Mouse (Mus musculus) MEL (cell line): ENCODE measurements around the gene Tldc2.

Experiments used
- CTCF ChIP-seq, 3 experiments: IDR thresholded peaks in 2 of 3; conservative IDR thresholded peaks in 1 of 3; 2 replicates each; pipeline ENCODE4 v1.5.1; 2011 to 2012; ENCODE audit warnings: low read length in 3 of 3, low read depth in 2 of 3, mild to moderate bottlenecking in 2 of 3, improper control_type of control experiment in 1 of 3, inconsistent platforms in 1 of 3, mixed read lengths in 1 of 3, moderate library complexity in 1 of 3; ENCODE audit not compliant: control insufficient read depth in 1 of 3, insufficient read depth in 1 of 3, poor library complexity in 1 of 3, severe bottlenecking in 1 of 3
- MEF2A ChIP-seq: IDR thresholded peaks from 2 replicates; pipeline ENCODE4 v1.6.1; 2014; ENCODE audit warnings: low read depth, mild to moderate bottlenecking, inconsistent platforms, low read length, improper control_type of control experiment; ENCODE audit not compliant: poor library complexity, insufficient replicate concordance, severe bottlenecking; ENCODE audit errors: extremely low read depth
- POLR2A ChIP-seq, 2 experiments: IDR thresholded peaks; 2 replicates each; pipeline ENCODE4 v1.6.1; 2011 to 2012; ENCODE audit warnings: low read length in 2 of 2, mild to moderate bottlenecking in 2 of 2, control low read depth in 1 of 2, improper control_type of control experiment in 1 of 2, low read depth in 1 of 2, moderate library complexity in 1 of 2; ENCODE audit not compliant: control insufficient read depth in 1 of 2, insufficient read depth in 1 of 2, poor library complexity in 1 of 2
- RAD21 ChIP-seq: IDR thresholded peaks from 2 replicates; pipeline ENCODE4 v1.6.1; 2011; ENCODE audit warnings: mild to moderate bottlenecking, low read depth, low read length, improper control_type of control experiment
- SMC3 ChIP-seq: IDR thresholded peaks from 2 replicates; pipeline ENCODE4 v1.6.1; 2011; ENCODE audit warnings: low read depth, low read length, improper control_type of control experiment
- TBP ChIP-seq: IDR thresholded peaks from 2 replicates; pipeline ENCODE4 v1.8.0; 2011; ENCODE audit warnings: low read depth, low read length, improper control_type of control experiment

DNA sequence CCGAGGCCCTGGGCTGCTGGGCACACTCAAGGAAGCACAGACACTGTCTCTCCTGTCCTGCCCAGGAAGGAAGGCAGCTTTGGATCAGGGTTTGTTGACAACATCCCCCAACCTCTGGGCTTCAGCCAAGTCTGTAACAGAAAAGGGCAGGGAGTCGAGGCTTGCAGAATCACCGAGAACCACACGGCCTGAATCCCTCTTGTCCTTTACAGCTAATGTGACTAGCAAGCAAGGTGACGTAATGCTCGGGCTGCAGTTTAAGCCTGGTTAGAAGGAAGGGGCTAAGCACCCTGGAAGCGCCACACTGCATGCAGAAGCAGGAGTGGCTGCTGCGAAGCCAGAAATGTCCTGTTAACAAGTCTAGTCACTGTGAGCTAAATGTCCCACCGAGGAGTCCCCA is 16.5 kb upstream of the Tldc2 start:
- TF ChIP-seq CTCF (IDR thresholded peaks at IDR 0.05 in 2 of 3, conservative IDR thresholded peaks at IDR 0.05 in 1 of 3; ENCODE audit: control insufficient read depth in 1 of 3, insufficient read depth in 1 of 3, low read depth in 2 of 3, low read length in 3 of 3, poor library complexity in 1 of 3, severe bottlenecking in 1 of 3): no peak
- TF ChIP-seq SMC3: no peak
- TF ChIP-seq MEF2A: no peak
- TF ChIP-seq RAD21: no peak
- TF ChIP-seq POLR2A (IDR thresholded peaks at IDR 0.05; ENCODE audit: control insufficient read depth in 1 of 2, insufficient read depth in 1 of 2, low read depth in 1 of 2, low read length in 2 of 2, poor library complexity in 1 of 2): no peak
- TF ChIP-seq TBP: no peak
